Mouse (Mus musculus): Measurements from ENCODE around the gene Dnajc5. TPM values are rescaled to one million over a fixed set of nuclear protein-coding genes. Genes with fewer than 3 reads are reported as not detected.
A peak's percentile ranks its signal among the peaks of the same experiment; 100 is the strongest.

Dnajc5 gene
- total and polyA plus RNA-seq, 2 experiments from 2014 or later: 72.6 to 190 TPM

GRCm38 (mm10) chr2:181521491-181521890, 1.2 kb downstream of the Dnajc5 start:
- peaks cover 24% of the 10 kb centered on the region for H3K4me1 ChIP-seq (ENCODE audit: control insufficient read depth, insufficient read depth)
- peak overlapping the region; percentile 95 for H3K9ac ChIP-seq (replicated peaks; ENCODE audit: low read depth, low read length)
- no peaks in the 10 kb centered on the region for H3K27me3 ChIP-seq (ENCODE audit: control insufficient read depth, insufficient read depth, low read length)
- H3K27ac ChIP-seq (ENCODE audit: low read depth): 0 out of 2 replicates have a peak overlapping the region, but pooled peaks have one; percentile 99
- H3K9me3 ChIP-seq (replicated peaks; ENCODE audit: control insufficient read depth, low read length): no peaks in the 10 kb centered on the region
- H3K4me2 ChIP-seq (ENCODE audit: low read depth, low read length): peak overlapping the region; percentile 79
- H3K36me3 ChIP-seq (replicated peaks; ENCODE audit: control insufficient read depth, insufficient read depth, low read length): peaks cover 13% of the 10 kb centered on the region
- 30% methylated on average over 10 of the region's 10 CpGs for WGBS
- DNase-seq (ENCODE audit: low spot score) (no peak), ATAC-seq (ENCODE audit: insufficient read depth, low read depth) (no peak)
- peak overlapping the region; percentile 98 for H3K4me3 ChIP-seq (ENCODE audit: low read depth, low read length)
- TF ChIP-seq EP300 (IDR thresholded peaks at IDR 0.05; ENCODE audit: low read depth) (no peak), CTCF (IDR thresholded peaks at IDR 0.05; ENCODE audit: low read depth) (no peak)

- Histone ChIP-seq H3K27me3 (ENCODE audit: control insufficient read depth, insufficient read depth, low read length) (no peaks in the 10 kb centered on the region), H3K4me2 (ENCODE audit: low read depth, low read length) (no peak overlapping the region), H3K4me3 (ENCODE audit: low read depth, low read length) (no peak overlapping the region), H3K4me1 (ENCODE audit: control insufficient read depth, insufficient read depth) (peaks cover 24% of the 10 kb centered on the region), H3K36me3 (replicated peaks; ENCODE audit: control insufficient read depth, insufficient read depth, low read length) (no peaks in the 10 kb centered on the region; the same call in 1 of the 2 replicates), H3K9ac (replicated peaks; ENCODE audit: low read depth, low read length) (no peak overlapping the region), H3K27ac (ENCODE audit: low read depth) (no peak overlapping the region), H3K9me3 (replicated peaks; ENCODE audit: control insufficient read depth, low read length) (no peaks in the 10 kb centered on the region)
- 66% methylated on average over 5 of the region's 5 CpGs for WGBS
- TF ChIP-seq CTCF (IDR thresholded peaks at IDR 0.05; ENCODE audit: low read depth): peak; percentile 61
- TF ChIP-seq EP300 (IDR thresholded peaks at IDR 0.05; ENCODE audit: low read depth): no peak
- ATAC-seq (ENCODE audit: insufficient read depth, low read depth): no peak
- DNase-seq (ENCODE audit: low spot score): peak; percentile 13
Observed at GRCm38 (mm10) chr2:181522811-181523210, 2.5 kb downstream of the Dnajc5 start.

- ATAC-seq (ENCODE audit: insufficient read depth, low read depth): no peak
- TF ChIP-seq EP300 (IDR thresholded peaks at IDR 0.05; ENCODE audit: low read depth): no peak
- TF ChIP-seq CTCF (IDR thresholded peaks at IDR 0.05; ENCODE audit: low read depth): no peak
- 74% methylated on average over 5 of the region's 5 CpGs for WGBS
- no peaks in the 10 kb centered on the region; the same call in none of the 2 replicates for H3K36me3 ChIP-seq (replicated peaks; ENCODE audit: control insufficient read depth, insufficient read depth, low read length)
- H3K9ac ChIP-seq (replicated peaks; ENCODE audit: low read depth, low read length): no peak overlapping the region
- no peak overlapping the region for H3K27ac ChIP-seq (ENCODE audit: low read depth)
- DNase-seq (ENCODE audit: low spot score): no peak
- no peaks in the 10 kb centered on the region for H3K27me3 ChIP-seq (ENCODE audit: control insufficient read depth, insufficient read depth, low read length)
- H3K9me3 ChIP-seq (replicated peaks; ENCODE audit: control insufficient read depth, low read length): 0 out of 2 replicates have a peak, but pooled peaks cover 2% of the 10 kb centered on the region
- no peak overlapping the region for H3K4me2 ChIP-seq (ENCODE audit: low read depth, low read length)
- peaks cover 15% of the 10 kb centered on the region for H3K4me1 ChIP-seq (ENCODE audit: control insufficient read depth, insufficient read depth)
- H3K4me3 ChIP-seq (ENCODE audit: low read depth, low read length): no peak overlapping the region
Observed at GRCm38 (mm10) chr2:181525526-181525925, 5.2 kb downstream of the Dnajc5 start.

DNA sequence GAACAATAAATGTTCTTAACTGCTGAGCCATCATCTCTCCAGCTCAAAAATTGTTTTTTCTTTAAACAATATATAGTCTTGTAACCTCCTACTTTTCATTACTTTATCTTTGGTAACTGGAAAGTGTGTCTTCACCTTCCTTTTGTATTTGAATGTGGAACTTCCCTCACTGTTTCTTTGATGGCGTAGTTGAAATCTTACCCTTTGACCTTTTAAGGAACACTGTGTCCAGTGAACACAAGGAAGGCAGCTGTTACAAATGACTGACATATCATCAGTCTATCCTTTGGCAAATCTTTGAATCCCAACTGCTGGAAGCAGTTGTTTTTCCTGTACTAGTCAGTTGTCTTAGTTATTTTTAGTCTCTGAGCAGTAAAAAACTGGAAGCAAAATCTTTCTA, 8.8 kb downstream of the Dnajc5 start:
- ATAC-seq (ENCODE audit: insufficient read depth, low read depth): no peak
- 88% methylated on average over 1 of the region's 1 CpGs for WGBS

GRCm38 (mm10) chr2:181532589-181532988, 12.3 kb downstream of the Dnajc5 start:
- Histone ChIP-seq H3K4me3 (ENCODE audit: low read depth, low read length) (no peak overlapping the region), H3K4me2 (ENCODE audit: low read depth, low read length) (no peak overlapping the region), H3K4me1 (ENCODE audit: control insufficient read depth, insufficient read depth) (peaks cover 2% of the 10 kb centered on the region; the same call in 1 of the 2 replicates), H3K9me3 (replicated peaks; ENCODE audit: control insufficient read depth, low read length) (0 out of 2 replicates have a peak, but pooled peaks cover 5% of the 10 kb centered on the region), H3K9ac (replicated peaks; ENCODE audit: low read depth, low read length) (no peak overlapping the region), H3K27me3 (ENCODE audit: control insufficient read depth, insufficient read depth, low read length) (no peaks in the 10 kb centered on the region), H3K36me3 (replicated peaks; ENCODE audit: control insufficient read depth, insufficient read depth, low read length) (peaks cover 4% of the 10 kb centered on the region), H3K27ac (ENCODE audit: low read depth) (no peak overlapping the region)
- TF ChIP-seq CTCF (IDR thresholded peaks at IDR 0.05; ENCODE audit: low read depth) (no peak), EP300 (IDR thresholded peaks at IDR 0.05; ENCODE audit: low read depth) (no peak)
- ATAC-seq (ENCODE audit: insufficient read depth, low read depth) (no peak), DNase-seq (ENCODE audit: low spot score) (no peak)
- WGBS: 94% methylated on average over 3 of the region's 3 CpGs

More for the DNA sequence above, 8.8 kb downstream of the Dnajc5 start:
- Histone ChIP-seq H3K4me3 (ENCODE audit: low read depth, low read length) (no peak overlapping the region), H3K4me1 (ENCODE audit: control insufficient read depth, insufficient read depth) (no peaks in the 10 kb centered on the region; the same call in 1 of the 2 replicates), H3K9me3 (replicated peaks; ENCODE audit: control insufficient read depth, low read length) (0 out of 2 replicates have a peak, but pooled peaks cover 5% of the 10 kb centered on the region), H3K4me2 (ENCODE audit: low read depth, low read length) (no peak overlapping the region), H3K36me3 (replicated peaks; ENCODE audit: control insufficient read depth, insufficient read depth, low read length) (peaks cover 4% of the 10 kb centered on the region), H3K27ac (ENCODE audit: low read depth) (no peak overlapping the region), H3K27me3 (ENCODE audit: control insufficient read depth, insufficient read depth, low read length) (no peaks in the 10 kb centered on the region), H3K9ac (replicated peaks; ENCODE audit: low read depth, low read length) (no peak overlapping the region)
- TF ChIP-seq EP300 (IDR thresholded peaks at IDR 0.05; ENCODE audit: low read depth): no peak
- TF ChIP-seq CTCF (IDR thresholded peaks at IDR 0.05; ENCODE audit: low read depth): no peak
- no peak for DNase-seq (ENCODE audit: low spot score)

DNA sequence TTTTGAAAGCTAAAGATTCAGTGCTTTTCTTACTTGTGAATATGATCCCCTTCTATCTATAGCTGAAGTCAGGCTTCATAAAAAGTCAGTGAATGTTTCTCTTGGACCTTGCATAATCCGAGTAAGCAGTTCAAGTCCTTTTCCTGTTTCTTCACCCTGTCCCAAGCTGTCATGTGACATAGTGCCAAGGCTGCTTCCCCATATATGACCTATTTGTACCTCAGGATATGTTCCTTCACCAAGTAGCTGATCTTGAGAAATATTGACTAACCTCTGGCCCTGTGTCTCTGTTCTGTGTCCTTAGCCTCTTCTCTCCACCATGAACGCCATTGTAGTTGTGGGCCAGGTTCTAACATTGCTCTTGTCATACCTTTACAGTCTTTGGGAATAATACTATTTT, 16.1 kb downstream of the Dnajc5 start:
- ATAC-seq (ENCODE audit: insufficient read depth, low read depth) (no peak), DNase-seq (ENCODE audit: low spot score) (no peak)
- Histone ChIP-seq H3K36me3 (replicated peaks; ENCODE audit: control insufficient read depth, insufficient read depth, low read length) (0 out of 2 replicates have a peak, but pooled peaks cover 4% of the 10 kb centered on the region), H3K27ac (ENCODE audit: low read depth) (0 out of 2 replicates have a peak overlapping the region, but pooled peaks have one; percentile 15), H3K4me3 (ENCODE audit: low read depth, low read length) (no peak overlapping the region), H3K4me2 (ENCODE audit: low read depth, low read length) (no peak overlapping the region), H3K27me3 (ENCODE audit: control insufficient read depth, insufficient read depth, low read length) (no peaks in the 10 kb centered on the region), H3K4me1 (ENCODE audit: control insufficient read depth, insufficient read depth) (peaks cover 8% of the 10 kb centered on the region; the same call in 1 of the 2 replicates), H3K9ac (replicated peaks; ENCODE audit: low read depth, low read length) (no peak overlapping the region), H3K9me3 (replicated peaks; ENCODE audit: control insufficient read depth, low read length) (no peaks in the 10 kb centered on the region)
- 76% methylated on average over 2 of the region's 2 CpGs for WGBS
- TF ChIP-seq EP300 (IDR thresholded peaks at IDR 0.05; ENCODE audit: low read depth): no peak
- no peak for TF ChIP-seq CTCF (IDR thresholded peaks at IDR 0.05; ENCODE audit: low read depth)

Data from heart, postnatal 0 days (tissue).